In the genomic region with DNA sequence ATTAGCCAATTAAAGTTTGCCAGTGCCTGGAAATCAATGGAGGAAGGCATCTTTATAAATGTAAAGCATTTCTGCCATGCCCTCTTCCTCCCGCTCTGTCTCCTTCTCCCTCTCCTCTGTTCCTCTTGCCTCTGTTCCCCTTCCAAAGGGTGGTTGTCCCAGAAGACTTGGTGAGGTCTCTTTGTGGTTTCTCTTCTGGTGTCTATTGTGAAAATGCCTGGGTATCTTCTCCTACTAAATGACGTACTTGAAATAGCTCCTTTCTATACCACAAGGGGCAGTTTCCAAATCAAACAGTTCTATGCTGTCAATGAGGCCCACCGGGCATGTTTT, we compare ENCODE assay signal across 18 mouse cellular contexts.
"Had no signal": no experiment of that assay in that cellular context is flagged by ENCODE, and none has a peak within 500 bp of the region (broad histone marks: within the 10 kb centered on the region; RNA-seq: fewer than 3 reads in every experiment).

No protein-coding gene starts in this region.

- H3K4me1 ChIP-seq: limb, embryonic 12.5 days; neural tube, embryonic 13.5 days had no signal

- H3K36me3 ChIP-seq: limb, embryonic 12.5 days; liver, embryonic 13.5 days; lung, embryonic 15.5 days; neural tube, embryonic 13.5 days had no signal

- H3K4me2 ChIP-seq: limb, embryonic 12.5 days; liver, embryonic 13.5 days; lung, embryonic 15.5 days; neural tube, embryonic 13.5 days had no signal

- H3K9me3 ChIP-seq: limb, embryonic 12.5 days; liver, embryonic 13.5 days; lung, embryonic 15.5 days; neural tube, embryonic 13.5 days had no signal

- H3K27me3 ChIP-seq: limb, embryonic 12.5 days; liver, embryonic 13.5 days; lung, embryonic 15.5 days; neural tube, embryonic 13.5 days had no signal

- DNase-seq: kidney, adult 9 months; kidney, postnatal 4 days; liver; liver, embryonic 13.5 days; liver, postnatal 0 days; lung, postnatal 14 days; retina, postnatal 1 day; right cerebral cortex, postnatal 4 days; spleen, adult 18-20 months; thymus, adult 18-20 months; thymus, postnatal 14 days had no signal

- H3K27ac ChIP-seq: kidney, postnatal 0 days; layer of hippocampus, adult 2 months; limb, embryonic 12.5 days; liver, embryonic 13.5 days; lung, embryonic 15.5 days; macrophage; neural tube, embryonic 13.5 days had no signal

- H3K9ac ChIP-seq: limb, embryonic 12.5 days; liver, embryonic 13.5 days; liver, postnatal 0 days; lung, embryonic 15.5 days; neural tube, embryonic 13.5 days had no signal

- H3K4me3 ChIP-seq: layer of hippocampus, adult 2 months; limb, embryonic 12.5 days; liver, embryonic 13.5 days; lung, embryonic 15.5 days; neural tube, embryonic 13.5 days had no signal

- ATAC-seq: intestine, postnatal 0 days; liver, postnatal 0 days had no signal
